Mouse (Mus musculus) neural tube, embryonic 12.5 days (tissue): Measurements from ENCODE around the gene Gpr155. TPM values are rescaled to one million over a fixed set of nuclear protein-coding genes. Genes with fewer than 3 reads are reported as not detected.

Experiments used
- ATAC-seq: fragments of 200-750 bp; cut with Nextera tagmentation; 2 replicates; pipeline ENCODE4 v1.8.0; 2017; ENCODE audit warnings: low read depth, mild to moderate bottlenecking, moderate TSS enrichment, moderate library complexity; ENCODE audit not compliant: low FRiP score
- H3K27ac ChIP-seq: fragments of 300-500 bp; sonication (generic); 2 replicates; pipeline ENCODE4 v1.5.1; 2016
- H3K27me3 ChIP-seq: fragments of 300-500 bp; sonication (generic); replicated peaks from 2 replicates; pipeline ENCODE4 v1.6.1; 2016; ENCODE audit warnings: mild to moderate bottlenecking
- H3K36me3 ChIP-seq: fragments of 300-500 bp; sonication (generic); 2 replicates; pipeline ENCODE4 v1.6.1; 2016; ENCODE audit warnings: mild to moderate bottlenecking
- H3K4me1 ChIP-seq: fragments of 300-500 bp; sonication (generic); 2 replicates; pipeline ENCODE4 v1.6.1; 2016
- H3K4me2 ChIP-seq: fragments of 300-500 bp; sonication (generic); replicated peaks from 2 replicates; pipeline ENCODE4 v1.6.1; 2016; ENCODE audit warnings: mild to moderate bottlenecking
- H3K4me3 ChIP-seq: fragments of 300-500 bp; sonication (generic); 2 replicates; pipeline ENCODE4 v1.5.1; 2016
- H3K9ac ChIP-seq: fragments of 300-500 bp; sonication (generic); 2 replicates; pipeline ENCODE4 v1.6.1; 2016; ENCODE audit warnings: mild to moderate bottlenecking
- H3K9me3 ChIP-seq: fragments of 300-500 bp; sonication (generic); 2 replicates; pipeline ENCODE4 v1.6.1; 2016; ENCODE audit warnings: mild to moderate bottlenecking
- WGBS: fragments of 180-500 bp; shearing (Covaris S2); methylation state at CpG from one replicate; pipeline ENCODE4 v1.1.7; 2016; 5-methylcytosine and 5-hydroxymethylcytosine counted together
- polyA plus RNA-seq: library from polyadenylated mRNA; unstranded; fragments of >200 nt; fragmentation: Nextera tagmentation; extraction: Ambion mirVana; gene quantifications from 2 replicates; pipeline ENCODE4 v1.2.1, GENCODE M21; 2016

Gene Gpr155
- polyA plus RNA-seq = 9.0 and 10.0 TPM in 2 replicates

- H3K27ac ChIP-seq = peak within 1 kb of the TSS; percentile 39; the same call in 1 of the 2 replicates
- ATAC-seq = peak; percentile 97
These were observed at the start of gene Gpr155 for GRCm38 (mm10) chr2:73386356-73387046. TSS of gene Gpr155 (minus strand) at chr2:73386572.

GRCm38 (mm10) chr2:73435847-73436246 is 49.5 kb upstream of the Gpr155 start:
- Histone ChIP-seq H3K9ac (no peak overlapping the region), H3K27ac (no peak overlapping the region), H3K9me3 (no peaks in the 10 kb centered on the region), H3K4me1 (no peaks in the 10 kb centered on the region), H3K4me3 (no peak overlapping the region), H3K27me3 (no peaks in the 10 kb centered on the region), H3K36me3 (peaks cover 3% of the 10 kb centered on the region; the same call in 1 of the 2 replicates), H3K4me2 (no peak overlapping the region)
- WGBS = 95% methylated on average over 2 of the region's 2 CpGs
- ATAC-seq = no peak

More at GRCm38 (mm10) chr2:73386356-73387046, at the start of gene Gpr155:
- H3K27me3 ChIP-seq = no peaks in the 10 kb centered on the region; the same call in 1 of the 2 replicates
- under 1% methylated on average over 44 of the region's 44 CpGs for WGBS
- no peaks in the 10 kb centered on the region for H3K36me3 ChIP-seq
- H3K4me2 ChIP-seq = peak within 1 kb of the TSS; percentile 96
- peak within 1 kb of the TSS; percentile 70 for H3K4me3 ChIP-seq
- H3K9me3 ChIP-seq = no peaks in the 10 kb centered on the region
- H3K4me1 ChIP-seq = no peaks in the 10 kb centered on the region
- peak within 1 kb of the TSS; percentile 67 for H3K9ac ChIP-seq

DNA sequence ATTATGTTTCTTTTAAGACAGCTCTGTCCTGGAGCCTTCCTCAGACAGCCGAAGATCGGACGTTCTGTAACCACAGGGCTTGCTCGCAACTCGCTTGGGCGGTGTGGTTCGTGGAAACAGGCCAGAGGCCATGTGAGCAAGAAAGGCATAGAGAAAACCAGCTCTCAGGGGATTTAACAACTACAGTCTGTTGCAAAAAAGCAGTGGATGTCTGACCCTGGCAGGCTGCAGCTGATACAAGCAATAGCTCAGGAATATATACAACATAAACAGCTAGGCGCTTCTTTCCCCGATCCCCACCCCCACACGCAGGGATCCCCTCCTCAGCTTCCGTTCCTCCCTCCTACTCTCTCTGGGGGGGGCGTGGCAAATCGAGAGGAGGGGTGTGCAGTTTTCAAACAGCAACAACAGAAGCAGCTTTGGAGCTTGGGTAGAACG is 45.6 kb upstream of the Gpr155 start:
- Histone ChIP-seq H3K9me3 (no peaks in the 10 kb centered on the region), H3K27me3 (no peaks in the 10 kb centered on the region), H3K9ac (no peak overlapping the region), H3K36me3 (peaks cover 2% of the 10 kb centered on the region; the same call in 1 of the 2 replicates), H3K4me3 (no peak overlapping the region), H3K4me1 (no peaks in the 10 kb centered on the region), H3K27ac (no peak overlapping the region), H3K4me2 (peak overlapping the region; percentile 40)
- ATAC-seq = no peak
- 38% methylated on average over 14 of the region's 14 CpGs for WGBS

DNA sequence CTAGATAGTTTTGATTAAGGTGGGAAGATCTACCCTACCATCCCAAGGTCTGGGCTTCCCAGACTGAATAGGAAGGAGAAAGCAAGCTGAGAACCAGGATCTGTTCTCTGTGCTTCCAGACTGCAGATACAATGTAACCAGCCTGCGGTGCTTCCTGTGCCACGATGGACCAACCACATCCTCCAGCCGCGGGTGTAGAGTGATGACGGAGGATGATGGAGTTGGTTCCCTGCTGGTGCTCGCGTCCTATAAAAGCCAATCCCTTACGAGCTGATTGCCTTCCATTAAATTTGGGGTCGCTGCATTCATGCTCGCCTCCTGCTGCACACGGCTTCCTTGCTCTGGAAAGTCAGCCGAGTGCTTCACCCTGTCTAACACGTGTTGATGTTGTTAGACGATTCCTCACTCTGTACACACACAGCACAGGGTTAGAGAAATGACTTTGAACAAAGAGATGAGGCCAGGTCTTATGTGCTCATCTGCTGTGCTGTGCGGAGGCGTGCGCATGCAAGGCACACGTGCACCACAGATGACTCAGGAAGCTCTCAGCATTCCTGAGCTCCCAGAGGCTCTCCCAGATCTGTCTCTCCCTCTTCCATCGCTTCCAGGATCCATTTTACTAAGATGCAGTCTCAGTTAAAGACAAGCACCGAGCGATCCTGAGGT is 42.6 kb upstream of the Gpr155 start:
- Histone ChIP-seq H3K36me3 (no peaks in the 10 kb centered on the region), H3K4me3 (no peak overlapping the region), H3K9ac (no peak overlapping the region), H3K9me3 (no peaks in the 10 kb centered on the region), H3K27ac (no peak overlapping the region), H3K4me1 (no peaks in the 10 kb centered on the region), H3K27me3 (no peaks in the 10 kb centered on the region), H3K4me2 (no peak overlapping the region)
- ATAC-seq = no peak
- WGBS = 55% methylated on average over 21 of the region's 21 CpGs

- Histone ChIP-seq H3K27me3 (no peaks in the 10 kb centered on the region), H3K4me2 (no peak overlapping the region), H3K4me1 (no peaks in the 10 kb centered on the region), H3K9me3 (no peaks in the 10 kb centered on the region), H3K4me3 (no peak overlapping the region), H3K9ac (no peak overlapping the region), H3K27ac (no peak overlapping the region), H3K36me3 (no peaks in the 10 kb centered on the region)
- 35% methylated on average over 1 of the region's 1 CpGs for WGBS
- ATAC-seq = no peak
These were observed 40.9 kb upstream of the Gpr155 start for GRCm38 (mm10) chr2:73427293-73427692.

GRCm38 (mm10) chr2:73425822-73426221 is 39.5 kb upstream of the Gpr155 start:
- H3K27ac ChIP-seq = no peak overlapping the region
- WGBS = 87% methylated on average over 14 of the region's 14 CpGs
- no peak overlapping the region for H3K4me3 ChIP-seq
- ATAC-seq = no peak
- no peaks in the 10 kb centered on the region for H3K4me1 ChIP-seq
- H3K9ac ChIP-seq = no peak overlapping the region
- no peaks in the 10 kb centered on the region for H3K36me3 ChIP-seq
- no peaks in the 10 kb centered on the region for H3K27me3 ChIP-seq
- H3K9me3 ChIP-seq = no peaks in the 10 kb centered on the region
- H3K4me2 ChIP-seq = no peak overlapping the region

GRCm38 (mm10) chr2:73419730-73420129 is 33.4 kb upstream of the Gpr155 start:
- no peaks in the 10 kb centered on the region for H3K9me3 ChIP-seq
- no peak overlapping the region for H3K27ac ChIP-seq

DNA sequence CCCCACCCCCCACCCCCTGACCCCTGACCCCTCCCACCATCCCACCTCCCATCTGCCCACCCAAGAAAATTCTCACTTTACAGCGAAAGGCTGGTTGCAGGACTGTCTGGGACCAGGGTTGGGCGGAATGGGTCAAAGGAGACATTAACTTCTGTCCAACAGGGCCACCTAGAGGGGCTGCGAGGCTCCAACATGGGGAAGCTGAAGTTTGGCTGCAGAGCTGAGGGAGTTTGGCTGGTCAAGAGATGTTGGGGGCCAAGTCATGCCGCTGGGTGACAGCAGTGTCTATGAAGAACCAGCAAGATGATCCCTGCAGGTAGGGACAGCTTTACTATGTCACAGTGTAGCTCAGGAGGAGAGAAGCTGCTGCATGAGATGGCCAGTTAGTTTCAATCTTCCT is 32.9 kb upstream of the Gpr155 start:
- no peaks in the 10 kb centered on the region for H3K9me3 ChIP-seq
- H3K27ac ChIP-seq = no peak overlapping the region
- WGBS = 45% methylated on average over 4 of the region's 4 CpGs
- H3K27me3 ChIP-seq = no peaks in the 10 kb centered on the region
- no peak overlapping the region for H3K4me2 ChIP-seq
- no peak overlapping the region for H3K9ac ChIP-seq
- no peak for ATAC-seq
- H3K4me3 ChIP-seq = no peak overlapping the region
- H3K4me1 ChIP-seq = no peaks in the 10 kb centered on the region
- H3K36me3 ChIP-seq = no peaks in the 10 kb centered on the region

More at GRCm38 (mm10) chr2:73419730-73420129, 33.4 kb upstream of the Gpr155 start:
- Histone ChIP-seq H3K4me1 (no peaks in the 10 kb centered on the region), H3K4me3 (no peak overlapping the region), H3K27me3 (no peaks in the 10 kb centered on the region), H3K4me2 (no peak overlapping the region), H3K9ac (no peak overlapping the region), H3K36me3 (no peaks in the 10 kb centered on the region)
- 47% methylated on average over 7 of the region's 7 CpGs for WGBS
- ATAC-seq = no peak

- Histone ChIP-seq H3K4me1 (no peaks in the 10 kb centered on the region), H3K9ac (no peak overlapping the region), H3K4me2 (no peak overlapping the region), H3K9me3 (no peaks in the 10 kb centered on the region), H3K36me3 (no peaks in the 10 kb centered on the region), H3K4me3 (no peak overlapping the region), H3K27ac (no peak overlapping the region), H3K27me3 (no peaks in the 10 kb centered on the region)
- no peak for ATAC-seq
- WGBS = 46% methylated on average over 5 of the region's 5 CpGs
These were observed 29.5 kb upstream of the Gpr155 start for GRCm38 (mm10) chr2:73415892-73416291.

DNA sequence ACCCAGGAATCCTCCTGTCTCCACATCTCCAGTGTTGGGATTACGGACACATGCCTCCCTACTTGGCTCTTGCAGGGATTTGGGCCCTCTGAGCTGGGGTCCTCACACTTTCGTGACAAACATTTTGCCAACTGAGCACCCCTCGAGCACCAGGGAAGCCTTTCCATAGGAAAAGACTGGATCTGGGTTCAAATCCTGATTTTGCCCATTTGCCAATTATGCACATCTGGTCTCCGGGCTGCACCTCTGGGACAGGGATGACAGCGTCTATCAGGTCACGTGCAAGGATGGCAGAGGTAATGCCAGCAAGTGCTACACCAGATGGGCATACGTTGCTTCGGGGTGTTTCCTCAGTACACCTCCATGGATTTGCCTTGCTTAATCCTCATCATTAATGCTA is 23.7 kb upstream of the Gpr155 start:
- ATAC-seq = no peak
- H3K27me3 ChIP-seq = no peaks in the 10 kb centered on the region
- H3K36me3 ChIP-seq = no peaks in the 10 kb centered on the region
- no peak overlapping the region for H3K4me2 ChIP-seq
- no peak overlapping the region for H3K4me3 ChIP-seq
- no peak overlapping the region for H3K9ac ChIP-seq
- WGBS = 92% methylated on average over 8 of the region's 8 CpGs
- H3K27ac ChIP-seq = no peak overlapping the region
- no peaks in the 10 kb centered on the region for H3K4me1 ChIP-seq
- H3K9me3 ChIP-seq = no peaks in the 10 kb centered on the region

GRCm38 (mm10) chr2:73407662-73408061 is 21.3 kb upstream of the Gpr155 start:
- no peak overlapping the region for H3K4me3 ChIP-seq
- H3K27ac ChIP-seq = no peak overlapping the region
- no peak for ATAC-seq
- no peaks in the 10 kb centered on the region for H3K4me1 ChIP-seq
- H3K9ac ChIP-seq = no peak overlapping the region
- no peaks in the 10 kb centered on the region for H3K9me3 ChIP-seq
- no peaks in the 10 kb centered on the region for H3K36me3 ChIP-seq
- 73% methylated on average over 4 of the region's 4 CpGs for WGBS
- H3K27me3 ChIP-seq = no peaks in the 10 kb centered on the region
- no peak overlapping the region for H3K4me2 ChIP-seq

- H3K4me1 ChIP-seq = 0 out of 2 replicates have a peak, but pooled peaks cover 6% of the 10 kb centered on the region
- H3K36me3 ChIP-seq = no peaks in the 10 kb centered on the region
- H3K9me3 ChIP-seq = no peaks in the 10 kb centered on the region
- WGBS = 86% methylated on average over 9 of the region's 9 CpGs
- H3K27ac ChIP-seq = no peak overlapping the region
- no peak for ATAC-seq
- no peaks in the 10 kb centered on the region for H3K27me3 ChIP-seq
- H3K9ac ChIP-seq = no peak overlapping the region
- H3K4me2 ChIP-seq = no peak overlapping the region
- no peak overlapping the region for H3K4me3 ChIP-seq
These were observed 20.1 kb upstream of the Gpr155 start for GRCm38 (mm10) chr2:73406336-73406915.
